Mouse (Mus musculus) cerebellum, adult 2 months (tissue): ENCODE data around the gene Cdh16. TPM values are rescaled to one million over a fixed set of nuclear protein-coding genes. Genes with fewer than 3 reads are reported as not detected.

ENCODE experiments used
- DNase-seq, 2 experiments: peaks; one replicate each; pipeline ENCODE4 v3.0.0; 2021
- H3K27ac ChIP-seq: fragments of 200-500 bp; 2 replicates; pipeline ENCODE4 v1.5.1; 2012; ENCODE audit warnings: low read length, control low read depth, inconsistent platforms; ENCODE audit not compliant: insufficient read depth
- H3K27me3 ChIP-seq: fragments of 200-500 bp; 2 replicates; pipeline ENCODE4 v1.6.1; 2012; ENCODE audit warnings: inconsistent platforms, mild to moderate bottlenecking, low read length, moderate library complexity; ENCODE audit not compliant: control insufficient read depth, insufficient read depth
- H3K4me1 ChIP-seq: fragments of 200-500 bp; 2 replicates; pipeline ENCODE4 v1.6.1; 2011; ENCODE audit warnings: low read length; ENCODE audit not compliant: control insufficient read depth, insufficient read depth
- H3K4me3 ChIP-seq: fragments of 200-500 bp; replicated peaks from 2 replicates; pipeline ENCODE3; 2011; ENCODE audit warnings: mild to moderate bottlenecking, low read depth, low read length, control low read depth; ENCODE audit not compliant: insufficient read depth
- CTCF ChIP-seq: fragments of 200-500 bp; IDR thresholded peaks from 2 replicates; pipeline ENCODE4 v1.5.1; 2011; ENCODE audit warnings: low read depth, mild to moderate bottlenecking, control low read depth, low read length, moderate library complexity, borderline replicate concordance; ENCODE audit not compliant: insufficient read depth
- POLR2A ChIP-seq: fragments of 200-500 bp; IDR thresholded peaks from 2 replicates; pipeline ENCODE4 v1.6.1; 2011; ENCODE audit warnings: low read length, control low read depth, borderline replicate concordance; ENCODE audit not compliant: insufficient read depth
- WGBS: fragments of 180-500 bp; shearing (Covaris S2); methylation state at CpG from one replicate; pipeline ENCODE4 v1.1.7; 2018; 5-methylcytosine and 5-hydroxymethylcytosine counted together
- polyA plus RNA-seq: library from polyadenylated mRNA; depleted of rRNA; stranded (reverse); fragments of >200 nt; gene quantifications from 2 replicates; pipeline ENCODE4 v1.2.3, GENCODE M21; 2012; rRNA removed

Gene Cdh16
- polyA plus RNA-seq, 1 experiment, result not detected

DNA sequence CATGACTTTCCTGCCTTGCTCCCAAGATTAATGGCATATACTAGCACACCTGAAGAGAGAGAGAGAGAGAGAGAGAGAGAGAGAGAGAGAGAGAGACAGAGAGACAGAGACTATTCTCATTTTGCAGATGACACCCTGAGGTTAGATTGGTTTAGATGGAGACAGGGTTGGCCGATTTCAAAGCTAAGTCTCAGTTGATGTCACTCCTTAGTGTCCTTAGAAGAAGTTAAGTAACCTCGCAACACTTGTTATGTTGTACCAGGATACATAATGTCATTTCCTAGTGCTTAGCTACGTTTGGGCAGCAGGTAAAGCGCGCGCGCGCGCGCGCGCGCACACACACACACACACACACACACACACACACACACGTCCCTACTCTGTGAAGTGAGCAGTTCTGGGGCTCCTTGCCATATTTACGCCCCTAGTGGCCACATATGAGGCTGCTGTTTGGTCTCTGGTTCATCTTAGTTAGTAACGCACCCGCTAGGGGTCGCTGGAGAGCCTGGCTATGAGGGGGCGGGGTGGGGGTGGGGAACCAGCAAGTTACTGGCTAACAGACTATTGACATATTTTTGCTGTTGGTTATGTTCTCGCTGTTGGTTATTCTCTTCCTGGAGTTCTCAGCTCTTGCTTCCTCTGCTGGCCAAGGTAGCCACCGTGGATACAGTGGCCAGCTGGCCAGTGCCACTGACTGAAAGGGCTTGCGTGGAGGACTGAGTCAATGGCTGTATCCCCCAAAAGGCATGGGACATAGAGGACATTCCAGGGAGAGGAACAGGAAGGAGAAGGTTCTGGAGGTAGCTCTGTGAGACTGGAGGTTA, 59.4 kb downstream of the Cdh16 start:
- DNase-seq, result peak; percentile 86 to 87
- TF ChIP-seq CTCF (peak; percentile 87), POLR2A (no peak)
- no peak overlapping the region for H3K27ac ChIP-seq
- 9% methylated on average over 22 of the region's 22 CpGs for WGBS
- H3K27me3 ChIP-seq, result no peaks in the 10 kb centered on the region
- no peaks in the 10 kb centered on the region for H3K4me1 ChIP-seq
- no peak overlapping the region for H3K4me3 ChIP-seq

DNA sequence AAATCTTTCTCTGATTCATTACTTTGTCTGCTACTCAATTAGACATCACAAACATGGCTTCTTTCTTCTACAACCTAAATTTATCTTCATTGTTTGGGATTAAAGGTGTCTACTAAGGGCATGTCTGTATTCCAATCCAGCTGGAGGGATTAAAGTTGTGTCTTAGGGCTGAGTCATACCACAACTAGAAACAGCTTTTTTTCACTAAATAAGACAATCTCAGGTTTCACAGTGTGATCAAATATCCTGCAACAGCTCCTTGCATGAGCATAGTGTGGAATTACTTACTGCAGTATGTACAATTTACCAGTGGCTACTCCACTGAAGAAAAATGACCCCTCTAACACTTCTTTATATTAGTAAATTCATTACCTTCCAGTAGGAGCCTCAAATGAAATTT, 63.5 kb downstream of the Cdh16 start:
- Histone ChIP-seq H3K27me3 (no peaks in the 10 kb centered on the region), H3K4me1 (no peaks in the 10 kb centered on the region), H3K4me3 (no peak overlapping the region), H3K27ac (no peak overlapping the region)
- DNase-seq, result no peak
- TF ChIP-seq POLR2A (no peak), CTCF (no peak)

GRCm38 (mm10) chr8:104557226-104557625, 67.0 kb downstream of the Cdh16 start:
- Histone ChIP-seq H3K4me3 (no peak overlapping the region), H3K27me3 (no peaks in the 10 kb centered on the region), H3K4me1 (no peaks in the 10 kb centered on the region), H3K27ac (no peak overlapping the region)
- 91% methylated on average over 7 of the region's 7 CpGs for WGBS
- no peak for DNase-seq
- TF ChIP-seq CTCF (no peak), POLR2A (no peak)

DNA sequence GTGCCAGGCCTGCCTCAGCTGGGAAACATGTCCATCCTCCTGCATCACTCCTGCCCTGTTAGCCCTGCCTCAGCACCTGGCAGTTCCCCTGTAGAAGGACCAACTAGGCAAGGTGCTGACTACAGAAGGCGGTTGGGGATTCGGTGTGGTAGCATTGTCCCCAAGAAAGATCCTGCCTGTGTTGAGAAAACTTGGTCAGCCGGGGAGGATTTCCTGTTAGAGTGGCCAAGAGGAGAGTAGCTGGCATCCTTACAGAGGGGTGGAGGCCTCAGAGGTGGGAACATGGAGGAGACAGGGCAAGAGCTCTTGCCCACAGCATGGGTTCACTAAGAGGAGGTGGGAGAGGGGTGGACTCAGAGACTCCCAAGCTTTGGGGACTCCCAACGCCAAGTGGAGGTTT, 69.0 kb downstream of the Cdh16 start:
- WGBS, result 58% methylated on average over 4 of the region's 4 CpGs
- H3K4me3 ChIP-seq, result no peak overlapping the region
- DNase-seq, result no peak
- TF ChIP-seq POLR2A (no peak), CTCF (no peak)
- no peaks in the 10 kb centered on the region for H3K27me3 ChIP-seq
- no peaks in the 10 kb centered on the region for H3K4me1 ChIP-seq
- H3K27ac ChIP-seq, result no peak overlapping the region

Other genes starting within 250 kb of the Cdh16 start
- 31.1 and 33.3 TPM in 2 replicates for gene Cmtm4, start 228.6 kb downstream of the Cdh16 start, polyA plus RNA-seq
- gene Dync1li2, start 181.3 kb downstream of the Cdh16 start, polyA plus RNA-seq, result 174 and 191 TPM in 2 replicates
- gene Terb1, start 114.5 kb downstream of the Cdh16 start, polyA plus RNA-seq, result 0.23 and 0.40 TPM in 2 replicates
- 96.1 and 96.5 TPM in 2 replicates for gene Nae1, start 89.8 kb downstream of the Cdh16 start, polyA plus RNA-seq
- 59.8 and 67.8 TPM in 2 replicates for gene Car7, start 89.7 kb downstream of the Cdh16 start, polyA plus RNA-seq
- 6.9 and 7.4 TPM in 2 replicates for gene Pdp2, start 32.9 kb downstream of the Cdh16 start, polyA plus RNA-seq
- gene Rrad, start 6.9 kb upstream of the Cdh16 start, polyA plus RNA-seq, result 3.3 and 3.6 TPM in 2 replicates
- 53.9 and 54.7 TPM in 2 replicates for gene Ciao2b, start 17.6 kb upstream of the Cdh16 start, polyA plus RNA-seq
- not detected in 2 replicates for gene Ces2a, start 109.6 kb upstream of the Cdh16 start, polyA plus RNA-seq
- 0.06 TPM in 1 of 2 replicates, not detected in the other for gene Ces2b, start 207.2 kb upstream of the Cdh16 start, polyA plus RNA-seq
- gene Ces2c, start 222.7 kb upstream of the Cdh16 start, polyA plus RNA-seq, result not detected in 2 replicates